Mouse (Mus musculus) naive thymus-derived CD4-positive, alpha-beta T cell, adult 2 months (primary cell): ENCODE results near the gene Lactbl1.

ENCODE experiments used
- DNase-seq: peaks from one replicate; pipeline ENCODE4 v3.0.0-alpha.2; 2011; ENCODE audit warnings: low read depth

The Lactbl1 gene

GRCm38 (mm10) chr4:136684485-136684884 is 62.1 kb downstream of the Lactbl1 start:
- DNase-seq, result no peak

GRCm38 (mm10) chr4:136685431-136685869 is 63.0 kb downstream of the Lactbl1 start:
- DNase-seq, result no peak

- no peak for DNase-seq
These were observed 65.7 kb downstream of the Lactbl1 start for GRCm38 (mm10) chr4:136688113-136688512.
